Mouse (Mus musculus): ENCODE measurements around the gene Srl.
A peak's percentile ranks its signal among the peaks of the same experiment; 100 is the strongest.
"Not testable (repeated sequence)": the region's sequence is repeated elsewhere in the genome, so short reads cannot be mapped to it uniquely, and the experiment has no call there.

The Srl gene

GRCm38 (mm10) chr16:4517906-4518305, 23.7 kb downstream of the Srl start:
- no peak for DNase-seq

GRCm38 (mm10) chr16:4514383-4514782, 27.2 kb downstream of the Srl start:
- no peak for DNase-seq

- no peak for DNase-seq
These were observed 28.8 kb downstream of the Srl start for GRCm38 (mm10) chr16:4512661-4513438.

GRCm38 (mm10) chr16:4511371-4511770, 30.2 kb downstream of the Srl start:
- no peak for DNase-seq

- DNase-seq = no peak
These were observed 35.4 kb downstream of the Srl start for GRCm38 (mm10) chr16:4506181-4506580.

GRCm38 (mm10) chr16:4503495-4503894, 38.1 kb downstream of the Srl start:
- no peak for DNase-seq

GRCm38 (mm10) chr16:4502568-4502967, 39.0 kb downstream of the Srl start:
- no peak for DNase-seq

GRCm38 (mm10) chr16:4501703-4502102, 39.9 kb downstream of the Srl start:
- no peak for DNase-seq

- no peak for DNase-seq
These were observed 40.8 kb downstream of the Srl start for GRCm38 (mm10) chr16:4500598-4501385.

GRCm38 (mm10) chr16:4497762-4498607, 43.6 kb downstream of the Srl start:
- no peak for DNase-seq

- DNase-seq = no peak
These were observed 45.1 kb downstream of the Srl start for GRCm38 (mm10) chr16:4496470-4496869.

- DNase-seq = no peak
These were observed 45.8 kb downstream of the Srl start for GRCm38 (mm10) chr16:4495861-4496260.

GRCm38 (mm10) chr16:4492777-4493563, 48.6 kb downstream of the Srl start:
- no peak for DNase-seq

- peak; percentile 84 for DNase-seq
These were observed 52.4 kb downstream of the Srl start for GRCm38 (mm10) chr16:4489114-4489624.

- DNase-seq = no peak
These were observed 60.9 kb downstream of the Srl start for GRCm38 (mm10) chr16:4480616-4481265.

GRCm38 (mm10) chr16:4477591-4478215, 63.9 kb downstream of the Srl start:
- DNase-seq = no peak

- DNase-seq = peak; percentile 95
These were observed 66.5 kb downstream of the Srl start for GRCm38 (mm10) chr16:4474882-4475803.

- DNase-seq = not testable (repeated sequence)
These were observed 67.4 kb downstream of the Srl start for GRCm38 (mm10) chr16:4474040-4474881.

GRCm38 (mm10) chr16:4473231-4473630, 68.4 kb downstream of the Srl start:
- DNase-seq = no peak
